Mouse (Mus musculus): ENCODE results near the gene Gtdc1. TPM values are rescaled to one million over a fixed set of nuclear protein-coding genes. Genes with fewer than 3 reads are reported as not detected.

The Gtdc1 gene
- polyA plus RNA-seq (2015; fragmentation: Nextera tagmentation; extraction: Ambion mirVana), result 2.9 and 4.1 TPM in 2 replicates

GRCm38 (mm10) chr2:44927482-44927811 lies at the start of gene Gtdc1:
Gtdc1 (minus strand) TSS chr2:44927657.
- Histone ChIP-seq H3K27me3 (ENCODE audit: control insufficient read depth, insufficient read depth, low read depth, low read length) (no peaks in the 10 kb centered on the region), H3K27ac (ENCODE audit: low read length) (peak within 1 kb of the TSS; percentile 90), H3K4me3 (ENCODE audit: low read depth, low read length) (peak within 1 kb of the TSS; percentile 77), H3K9ac (ENCODE audit: low read depth, low read length) (peak within 1 kb of the TSS; percentile 88), H3K36me3 (ENCODE audit: control insufficient read depth, insufficient read depth) (no peaks in the 10 kb centered on the region), H3K4me1 (ENCODE audit: control insufficient read depth, low read depth, low read length) (peaks cover 6% of the 10 kb centered on the region), H3K9me3 (replicated peaks; ENCODE audit: control insufficient read depth, low read length) (no peaks in the 10 kb centered on the region), H3K4me2 (ENCODE audit: low read depth, low read length) (peak within 1 kb of the TSS; percentile 92)
- WGBS (ENCODE audit: insufficient replicate concordance), result under 1% methylated on average over 27 of the region's 27 CpGs
- peak; percentile 10; the same call in 1 of the 2 replicates for ATAC-seq (ENCODE audit: low read depth)

- H3K4me3 ChIP-seq (ENCODE audit: low read depth, low read length), result no peak overlapping the region
- H3K4me1 ChIP-seq (ENCODE audit: control insufficient read depth, low read depth, low read length), result peaks cover 10% of the 10 kb centered on the region
- ATAC-seq (ENCODE audit: low read depth), result no peak
- H3K9me3 ChIP-seq (replicated peaks; ENCODE audit: control insufficient read depth, low read length), result no peaks in the 10 kb centered on the region
- H3K27ac ChIP-seq (ENCODE audit: low read length), result no peak overlapping the region
- no peak overlapping the region for H3K4me2 ChIP-seq (ENCODE audit: low read depth, low read length)
- H3K27me3 ChIP-seq (ENCODE audit: control insufficient read depth, insufficient read depth, low read depth, low read length), result no peaks in the 10 kb centered on the region
- no peak overlapping the region for H3K9ac ChIP-seq (ENCODE audit: low read depth, low read length)
- H3K36me3 ChIP-seq (ENCODE audit: control insufficient read depth, insufficient read depth), result no peaks in the 10 kb centered on the region
- WGBS (ENCODE audit: insufficient replicate concordance), result 75% methylated on average over 3 of the region's 3 CpGs
Observed at GRCm38 (mm10) chr2:44977051-44977450, 49.6 kb upstream of the Gtdc1 start.

- WGBS (ENCODE audit: insufficient replicate concordance), result 40% methylated on average over 4 of the region's 4 CpGs
- no peaks in the 10 kb centered on the region for H3K9me3 ChIP-seq (replicated peaks; ENCODE audit: control insufficient read depth, low read length)
Observed at GRCm38 (mm10) chr2:44976484-44976883, 49.0 kb upstream of the Gtdc1 start.

GRCm38 (mm10) chr2:44973828-44974227 lies 46.4 kb upstream of the Gtdc1 start:
- H3K27me3 ChIP-seq (ENCODE audit: control insufficient read depth, insufficient read depth, low read depth, low read length), result no peaks in the 10 kb centered on the region
- no peak overlapping the region for H3K4me2 ChIP-seq (ENCODE audit: low read depth, low read length)
- H3K9me3 ChIP-seq (replicated peaks; ENCODE audit: control insufficient read depth, low read length), result no peaks in the 10 kb centered on the region
- no peak overlapping the region for H3K4me3 ChIP-seq (ENCODE audit: low read depth, low read length)
- ATAC-seq (ENCODE audit: low read depth), result peak; percentile 54
- 27% methylated on average over 6 of the region's 6 CpGs for WGBS (ENCODE audit: insufficient replicate concordance)
- no peaks in the 10 kb centered on the region for H3K36me3 ChIP-seq (ENCODE audit: control insufficient read depth, insufficient read depth)
- no peak overlapping the region for H3K9ac ChIP-seq (ENCODE audit: low read depth, low read length)
- peaks cover 26% of the 10 kb centered on the region for H3K4me1 ChIP-seq (ENCODE audit: control insufficient read depth, low read depth, low read length)
- H3K27ac ChIP-seq (ENCODE audit: low read length), result no peak overlapping the region

More at GRCm38 (mm10) chr2:44976484-44976883, 49.0 kb upstream of the Gtdc1 start:
- no peak overlapping the region for H3K4me3 ChIP-seq (ENCODE audit: low read depth, low read length)
- no peaks in the 10 kb centered on the region for H3K27me3 ChIP-seq (ENCODE audit: control insufficient read depth, insufficient read depth, low read depth, low read length)
- H3K4me1 ChIP-seq (ENCODE audit: control insufficient read depth, low read depth, low read length), result peaks cover 12% of the 10 kb centered on the region
- no peak overlapping the region for H3K9ac ChIP-seq (ENCODE audit: low read depth, low read length)
- H3K4me2 ChIP-seq (ENCODE audit: low read depth, low read length), result no peak overlapping the region
- ATAC-seq (ENCODE audit: low read depth), result no peak
- no peak overlapping the region for H3K27ac ChIP-seq (ENCODE audit: low read length)
- no peaks in the 10 kb centered on the region for H3K36me3 ChIP-seq (ENCODE audit: control insufficient read depth, insufficient read depth)

- Histone ChIP-seq H3K27ac (ENCODE audit: low read length) (peak overlapping the region; percentile 48; the same call in 1 of the 2 replicates), H3K4me3 (ENCODE audit: low read depth, low read length) (no peak overlapping the region), H3K9ac (ENCODE audit: low read depth, low read length) (no peak overlapping the region), H3K9me3 (replicated peaks; ENCODE audit: control insufficient read depth, low read length) (no peaks in the 10 kb centered on the region), H3K36me3 (ENCODE audit: control insufficient read depth, insufficient read depth) (no peaks in the 10 kb centered on the region), H3K4me1 (ENCODE audit: control insufficient read depth, low read depth, low read length) (peaks cover 26% of the 10 kb centered on the region), H3K27me3 (ENCODE audit: control insufficient read depth, insufficient read depth, low read depth, low read length) (no peaks in the 10 kb centered on the region), H3K4me2 (ENCODE audit: low read depth, low read length) (peak overlapping the region; percentile 30; the same call in 1 of the 2 replicates)
- peak; percentile 68 for ATAC-seq (ENCODE audit: low read depth)
- 33% methylated on average over 6 of the region's 6 CpGs for WGBS (ENCODE audit: insufficient replicate concordance)
Observed at GRCm38 (mm10) chr2:44970087-44970646, 42.7 kb upstream of the Gtdc1 start.

GRCm38 (mm10) chr2:44969640-44970039 lies 42.2 kb upstream of the Gtdc1 start:
- Histone ChIP-seq H3K9me3 (replicated peaks; ENCODE audit: control insufficient read depth, low read length) (no peaks in the 10 kb centered on the region), H3K4me3 (ENCODE audit: low read depth, low read length) (no peak overlapping the region), H3K27me3 (ENCODE audit: control insufficient read depth, insufficient read depth, low read depth, low read length) (no peaks in the 10 kb centered on the region), H3K9ac (ENCODE audit: low read depth, low read length) (no peak overlapping the region), H3K36me3 (ENCODE audit: control insufficient read depth, insufficient read depth) (no peaks in the 10 kb centered on the region), H3K27ac (ENCODE audit: low read length) (no peak overlapping the region), H3K4me2 (ENCODE audit: low read depth, low read length) (peak overlapping the region; percentile 30; the same call in 1 of the 2 replicates), H3K4me1 (ENCODE audit: control insufficient read depth, low read depth, low read length) (peaks cover 24% of the 10 kb centered on the region)
- WGBS (ENCODE audit: insufficient replicate concordance), result 73% methylated on average over 1 of the region's 1 CpGs
- ATAC-seq (ENCODE audit: low read depth), result no peak

GRCm38 (mm10) chr2:44969226-44969625 lies 41.8 kb upstream of the Gtdc1 start:
- peak; percentile 81 for ATAC-seq (ENCODE audit: low read depth)
- H3K27me3 ChIP-seq (ENCODE audit: control insufficient read depth, insufficient read depth, low read depth, low read length), result no peaks in the 10 kb centered on the region
- no peak overlapping the region for H3K4me2 ChIP-seq (ENCODE audit: low read depth, low read length)
- H3K36me3 ChIP-seq (ENCODE audit: control insufficient read depth, insufficient read depth), result no peaks in the 10 kb centered on the region
- H3K27ac ChIP-seq (ENCODE audit: low read length), result no peak overlapping the region
- peaks cover 20% of the 10 kb centered on the region for H3K4me1 ChIP-seq (ENCODE audit: control insufficient read depth, low read depth, low read length)
- no peak overlapping the region for H3K4me3 ChIP-seq (ENCODE audit: low read depth, low read length)
- H3K9ac ChIP-seq (ENCODE audit: low read depth, low read length), result no peak overlapping the region
- H3K9me3 ChIP-seq (replicated peaks; ENCODE audit: control insufficient read depth, low read length), result no peaks in the 10 kb centered on the region
- 54% methylated on average over 2 of the region's 2 CpGs for WGBS (ENCODE audit: insufficient replicate concordance)

GRCm38 (mm10) chr2:44965834-44966555 lies 38.5 kb upstream of the Gtdc1 start:
- 70% methylated on average over 2 of the region's 2 CpGs for WGBS (ENCODE audit: insufficient replicate concordance)
- no peak for ATAC-seq (ENCODE audit: low read depth)

GRCm38 (mm10) chr2:44962620-44963019 lies 35.2 kb upstream of the Gtdc1 start:
- Histone ChIP-seq H3K4me3 (ENCODE audit: low read depth, low read length) (no peak overlapping the region), H3K27ac (ENCODE audit: low read length) (no peak overlapping the region), H3K4me1 (ENCODE audit: control insufficient read depth, low read depth, low read length) (peaks cover 2% of the 10 kb centered on the region; the same call in 1 of the 2 replicates), H3K36me3 (ENCODE audit: control insufficient read depth, insufficient read depth) (no peaks in the 10 kb centered on the region), H3K9ac (ENCODE audit: low read depth, low read length) (no peak overlapping the region), H3K4me2 (ENCODE audit: low read depth, low read length) (no peak overlapping the region), H3K27me3 (ENCODE audit: control insufficient read depth, insufficient read depth, low read depth, low read length) (no peaks in the 10 kb centered on the region), H3K9me3 (replicated peaks; ENCODE audit: control insufficient read depth, low read length) (no peaks in the 10 kb centered on the region)
- 0 out of 2 replicates have a peak, but pooled peaks have one; percentile 9 for ATAC-seq (ENCODE audit: low read depth)
- 52% methylated on average over 5 of the region's 5 CpGs for WGBS (ENCODE audit: insufficient replicate concordance)

More at GRCm38 (mm10) chr2:44965834-44966555, 38.5 kb upstream of the Gtdc1 start:
- Histone ChIP-seq H3K4me1 (ENCODE audit: control insufficient read depth, low read depth, low read length) (peaks cover 17% of the 10 kb centered on the region), H3K4me3 (ENCODE audit: low read depth, low read length) (no peak overlapping the region), H3K27me3 (ENCODE audit: control insufficient read depth, insufficient read depth, low read depth, low read length) (no peaks in the 10 kb centered on the region), H3K4me2 (ENCODE audit: low read depth, low read length) (no peak overlapping the region), H3K36me3 (ENCODE audit: control insufficient read depth, insufficient read depth) (no peaks in the 10 kb centered on the region), H3K9ac (ENCODE audit: low read depth, low read length) (no peak overlapping the region), H3K27ac (ENCODE audit: low read length) (no peak overlapping the region), H3K9me3 (replicated peaks; ENCODE audit: control insufficient read depth, low read length) (no peaks in the 10 kb centered on the region)

Measured in liver, embryonic 16.5 days (tissue).